Mouse (Mus musculus): ENCODE results near the gene Tagap1. TPM values are rescaled to one million over a fixed set of nuclear protein-coding genes. Genes with fewer than 3 reads are reported as not detected.
"Not testable (repeated sequence)": the region's sequence is repeated elsewhere in the genome, so short reads cannot be mapped to it uniquely, and the experiment has no call there.

Gene Tagap1
- total RNA-seq, 2 experiments from 2014 or later, result 6.9 to 7.4 TPM

GRCm38 (mm10) chr17:6965364-6965763, 4.4 kb upstream of the Tagap1 start:
- DNase-seq (ENCODE audit: low spot score); intact Hi-C loops (cut with DNase I): not testable (repeated sequence)

DNA sequence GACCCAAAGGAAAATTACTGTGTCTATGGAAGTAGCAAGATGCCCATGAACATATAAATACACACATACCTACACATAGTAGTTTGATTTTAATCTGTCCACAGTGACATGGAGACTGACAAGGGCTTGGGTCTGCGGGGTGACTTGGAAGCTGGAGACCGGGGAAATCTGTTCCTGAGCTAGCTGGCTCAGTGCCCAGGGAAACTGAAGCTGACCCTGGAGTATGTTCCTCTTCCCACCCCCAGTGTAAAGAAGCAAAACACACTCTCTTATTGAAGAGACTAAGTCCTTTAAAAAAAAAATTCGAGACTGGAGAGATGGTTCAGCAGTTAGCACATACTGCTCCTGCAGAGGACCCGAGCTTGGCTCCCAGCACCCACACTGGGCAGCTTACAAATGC, 2.0 kb upstream of the Tagap1 start:
- DNase-seq (ENCODE audit: low spot score); intact Hi-C loops (cut with DNase I): not testable (repeated sequence)

GRCm38 (mm10) chr17:6962339-6962738, 1.4 kb upstream of the Tagap1 start:
- intact Hi-C loops (cut with DNase I); DNase-seq (ENCODE audit: low spot score): not testable (repeated sequence)

DNA sequence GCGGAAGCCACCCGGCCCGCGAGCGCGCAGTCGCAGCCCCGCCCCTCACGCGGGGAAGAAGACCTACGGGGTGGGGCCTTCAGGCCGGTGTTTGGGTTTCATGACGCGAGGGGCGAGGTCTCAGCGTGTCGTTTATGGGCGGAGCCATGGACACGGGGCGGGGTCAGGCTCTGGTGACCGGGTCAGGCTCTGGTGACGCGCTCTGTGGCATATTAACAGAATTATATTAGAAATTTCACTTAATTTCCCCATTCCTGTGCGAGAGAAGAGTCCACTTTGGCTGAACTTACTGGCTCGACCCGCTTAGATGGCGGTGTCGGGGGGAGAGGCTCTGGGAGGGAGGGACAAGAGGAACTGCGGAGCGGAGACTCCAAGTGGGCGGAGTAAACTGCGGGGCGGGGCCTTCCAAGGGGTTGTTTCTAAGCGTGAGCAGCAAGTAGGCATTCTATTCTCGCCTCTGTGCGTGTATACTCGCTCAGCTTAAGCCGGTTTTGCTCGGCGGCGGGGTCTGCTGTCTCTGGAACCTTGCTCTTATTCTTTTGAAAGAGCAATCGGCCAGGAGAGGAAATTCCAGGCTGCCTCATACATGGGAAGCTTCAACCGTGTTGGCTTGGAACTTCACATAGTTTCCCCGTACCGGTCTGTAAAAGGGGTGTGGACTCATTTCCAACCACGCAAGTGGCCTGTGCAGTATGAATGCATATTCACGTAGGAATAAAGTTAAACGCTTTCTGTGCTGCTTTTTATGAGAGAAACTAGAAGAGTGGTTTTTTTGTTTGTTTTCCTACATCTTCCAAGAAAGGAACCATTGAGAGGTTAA, 435 bp upstream of the Tagap1 start:
- intact Hi-C loops (cut with DNase I), result not testable (repeated sequence)
- DNase-seq (ENCODE audit: low spot score), result peak; percentile 12

- DNase-seq (ENCODE audit: low spot score); intact Hi-C loops (cut with DNase I): not testable (repeated sequence)
These were observed 607 bp downstream of the Tagap1 start for GRCm38 (mm10) chr17:6960349-6960748.

- DNase-seq (ENCODE audit: low spot score); intact Hi-C loops (cut with DNase I): not testable (repeated sequence)
These were observed 1.3 kb downstream of the Tagap1 start for GRCm38 (mm10) chr17:6959543-6960259.

DNA sequence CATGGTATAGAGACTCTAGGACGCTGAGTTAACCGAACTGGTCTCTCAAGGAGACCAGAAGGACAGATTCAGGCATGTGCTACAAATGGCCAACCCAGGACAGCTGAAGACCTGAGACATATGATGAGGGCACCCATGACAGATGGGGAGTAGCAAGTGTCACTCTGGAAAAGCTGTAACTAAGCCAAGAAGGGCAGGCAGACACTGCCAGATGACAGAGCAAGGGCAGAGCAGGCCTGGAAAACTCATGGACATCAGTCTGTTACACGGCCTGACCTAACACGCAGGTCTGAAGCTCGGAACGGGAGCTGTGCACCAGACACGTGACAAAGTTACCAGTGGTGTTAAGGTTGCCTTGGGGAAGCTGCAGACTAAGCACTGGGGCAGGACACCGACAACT, 2.1 kb downstream of the Tagap1 start:
- intact Hi-C loops (cut with DNase I); DNase-seq (ENCODE audit: low spot score): not testable (repeated sequence)

- DNase-seq (ENCODE audit: low spot score); intact Hi-C loops (cut with DNase I): not testable (repeated sequence)
These were observed 12.2 kb downstream of the Tagap1 start for GRCm38 (mm10) chr17:6948769-6949228.

- intact Hi-C loops (cut with DNase I), result not testable (repeated sequence)
- DNase-seq (ENCODE audit: low spot score), result peak; percentile 74
These were observed 12.8 kb downstream of the Tagap1 start, which contains the start of gene Rsph3b for GRCm38 (mm10) chr17:6947984-6948768. Gene Rsph3b, minus strand, starts transcription at chr17:6948682.

GRCm38 (mm10) chr17:6947637-6947983, 13.3 kb downstream of the Tagap1 start:
- DNase-seq (ENCODE audit: low spot score); intact Hi-C loops (cut with DNase I): not testable (repeated sequence)

GRCm38 (mm10) chr17:6942560-6942959, 18.4 kb downstream of the Tagap1 start:
- DNase-seq (ENCODE audit: low spot score); intact Hi-C loops (cut with DNase I): not testable (repeated sequence)

GRCm38 (mm10) chr17:6931625-6932024, 29.3 kb downstream of the Tagap1 start:
- intact Hi-C loops (cut with DNase I), result not testable (repeated sequence)

GRCm38 (mm10) chr17:6920351-6920894, 40.5 kb downstream of the Tagap1 start:
- intact Hi-C loops (cut with DNase I); DNase-seq (ENCODE audit: low spot score): not testable (repeated sequence)

More at GRCm38 (mm10) chr17:6931625-6932024, 29.3 kb downstream of the Tagap1 start:
- not testable (repeated sequence) for DNase-seq (ENCODE audit: low spot score)

DNA sequence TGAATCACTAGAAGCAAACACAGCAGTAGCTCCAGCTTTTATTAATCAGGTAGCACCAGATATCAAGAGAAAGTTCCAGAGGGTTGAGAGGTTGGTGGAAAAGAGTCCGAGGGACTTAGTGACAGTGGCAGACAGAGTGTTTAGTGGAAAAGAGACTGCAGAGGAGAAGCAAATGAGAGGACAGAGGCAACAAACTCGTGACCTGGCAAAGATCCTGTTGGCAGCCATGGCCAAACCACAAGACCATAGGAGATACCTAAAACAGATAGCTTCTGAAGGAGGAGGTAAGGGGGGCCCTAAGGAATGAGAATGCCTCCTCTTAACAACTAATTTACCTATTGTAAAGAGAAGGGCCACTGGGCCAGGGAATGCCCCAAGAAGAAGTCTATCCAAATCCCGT, 41.6 kb downstream of the Tagap1 start:
- intact Hi-C loops (cut with DNase I), result not testable (repeated sequence)

GRCm38 (mm10) chr17:6915282-6915681, 45.7 kb downstream of the Tagap1 start:
- intact Hi-C loops (cut with DNase I); DNase-seq (ENCODE audit: low spot score): not testable (repeated sequence)

More for the DNA sequence above, 41.6 kb downstream of the Tagap1 start:
- not testable (repeated sequence) for DNase-seq (ENCODE audit: low spot score)

- DNase-seq (ENCODE audit: low spot score); intact Hi-C loops (cut with DNase I): not testable (repeated sequence)
These were observed 46.9 kb downstream of the Tagap1 start for GRCm38 (mm10) chr17:6914066-6914465.

Measured in heart, postnatal 25 days (tissue).